Mouse (Mus musculus) megakaryocyte, embryonic 14.5 days (primary cell): Measurements from ENCODE around the gene Nutm2.

Experiments
- FLI1 ChIP-seq: IDR thresholded peaks from 2 replicates; pipeline ENCODE4 v1.6.1; 2012; ENCODE audit warnings: low read length, inconsistent platforms, mixed read lengths
- GATA1 ChIP-seq: IDR thresholded peaks from 3 replicates; pipeline ENCODE4 v1.6.1; 2012; ENCODE audit warnings: mixed read lengths, low read length, inconsistent platforms, borderline replicate concordance

GRCm38 (mm10) chr13:50423625-50424209 lies 43.4 kb upstream of the Nutm2 start:
- TF ChIP-seq GATA1: no peak
- TF ChIP-seq FLI1: no peak
